ENCODE assay signal across 9 mouse cellular contexts in the genomic region with DNA sequence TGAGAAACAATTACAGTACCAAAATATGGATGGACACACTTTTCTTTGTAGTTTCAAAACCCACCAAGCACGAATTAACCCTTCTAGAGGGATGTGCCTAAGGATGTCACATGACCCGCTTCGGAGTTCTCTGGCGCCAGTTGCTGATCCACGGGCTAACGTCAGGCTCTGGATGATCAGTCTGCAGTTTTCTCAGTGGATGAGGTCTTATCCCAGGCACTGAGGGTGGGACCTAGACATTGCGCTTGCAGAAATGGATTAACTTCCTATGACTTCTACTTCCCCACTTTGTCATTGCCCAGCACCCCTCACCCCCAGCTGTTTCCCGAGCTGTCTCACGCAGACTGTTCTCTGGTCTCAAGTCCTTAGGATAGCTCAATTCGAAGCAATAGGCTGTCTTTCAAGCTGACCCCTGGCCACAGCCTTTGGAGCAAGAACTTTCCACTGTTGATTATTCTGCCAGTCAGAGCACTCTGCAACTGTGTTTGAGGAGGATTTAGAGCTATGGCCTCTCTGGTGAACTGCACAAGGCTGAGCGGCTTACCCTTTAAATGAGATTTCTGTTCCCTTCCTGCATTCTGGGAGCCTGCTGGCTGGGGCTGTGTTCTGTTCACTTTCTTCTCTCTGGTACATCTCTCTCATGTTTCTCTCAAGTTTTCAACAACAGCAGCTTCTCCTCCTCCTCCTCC. TPM values are rescaled to one million over a fixed set of nuclear protein-coding genes. Genes with fewer than 3 reads are reported as not detected.
DNase-seq lines count a peak whose midpoint lies in the region; ATAC-seq and TF ChIP-seq lines count a peak whose summit lies in the region.
"Had no signal": no experiment of that assay in that cellular context is flagged by ENCODE, and none has a peak within 500 bp of the region (broad histone marks: within the 10 kb centered on the region; RNA-seq: fewer than 3 reads in every experiment).

No protein-coding gene starts in this region.

- 10% methylated on average over 11 of the region's 11 CpGs for WGBS in thymus, adult 2 months
- 3% methylated on average over 11 of the region's 11 CpGs for WGBS in midbrain, embryonic 13.5 days

- H3K4me1 ChIP-seq in thymus, adult 2 months (replicated peaks; ENCODE audit: control insufficient read depth, insufficient read depth, low read length) = peaks cover 6% of the 10 kb centered on the region
- H3K4me1 ChIP-seq in midbrain, embryonic 13.5 days (replicated peaks) = peaks cover 6% of the 10 kb centered on the region

- DNase-seq in adrenal gland, adult (ENCODE audit: inconsistent age in 2 of 2, low spot score in 1 of 2) = peak; percentile 11 to 60
- DNase-seq in adrenal gland, postnatal 4 days (ENCODE audit: low spot score in 2 of 2) = no peak
- peak; percentile 5 for DNase-seq in thymus, adult 2 months
- no peak for DNase-seq in thymus, adult 18-20 months
- peak; percentile 33 for DNase-seq in hindlimb bud, embryonic 11.5 days (ENCODE audit: extremely low spot score, low read depth, low spot score)
- DNase-seq in gastrocnemius, postnatal 10 days = no peak
- no peak for DNase-seq in urinary bladder, postnatal 10 days (ENCODE audit: low spot score)

- H3K4me3 ChIP-seq in thymus, adult 2 months (ENCODE audit: control insufficient read depth, insufficient read depth, low read length) = peak overlapping the region; percentile 28; the same call in 1 of the 2 replicates
- H3K4me3 ChIP-seq in midbrain, embryonic 13.5 days (replicated peaks) = peak overlapping the region; percentile 25

- peaks cover 10% of the 10 kb centered on the region; the same call in 1 of the 2 replicates for H3K36me3 ChIP-seq in thymus, adult 2 months (ENCODE audit: control insufficient read depth, insufficient read depth, low read length)
- H3K36me3 ChIP-seq in midbrain, embryonic 13.5 days = peaks cover 19% of the 10 kb centered on the region

- H3K27ac ChIP-seq in thymus, adult 2 months (ENCODE audit: control insufficient read depth, insufficient read depth, low read length) = no peak overlapping the region
- no peak overlapping the region for H3K27ac ChIP-seq in midbrain, embryonic 13.5 days

- peak overlapping the region; percentile 57 for H3K4me2 ChIP-seq in midbrain, embryonic 13.5 days (replicated peaks)

- TF ChIP-seq CTCF in thymus, adult 2 months (IDR thresholded peaks at IDR 0.05; ENCODE audit: borderline replicate concordance, control insufficient read depth, extremely low read depth, insufficient read depth, low read length, poor library complexity) = no peak

- ATAC-seq in midbrain, embryonic 13.5 days = peak; percentile 90

- peak overlapping the region; percentile 60 for H3K9ac ChIP-seq in midbrain, embryonic 13.5 days (replicated peaks)

- TF ChIP-seq POLR2A in thymus, adult 2 months (IDR thresholded peaks at IDR 0.05; ENCODE audit: control insufficient read depth, extremely low read depth, insufficient read depth, low read length, poor library complexity) = no peak

- no peaks in the 10 kb centered on the region for H3K27me3 ChIP-seq in thymus, adult 2 months (ENCODE audit: control insufficient read depth, insufficient read depth, low read length)
- no peaks in the 10 kb centered on the region for H3K27me3 ChIP-seq in midbrain, embryonic 13.5 days

- H3K9me3 ChIP-seq in midbrain, embryonic 13.5 days = no peaks in the 10 kb centered on the region

RNA-seq across cellular contexts. Expression of a gene that starts 7.6 kb away (rescaled TPM):
- total RNA-seq in adrenal gland, postnatal 4 days (2021) = not detected
- 0.19 TPM in 1 of 2 replicates, not detected in the other for polyA plus RNA-seq in thymus, adult 2 months (2012; rRNA removed)
- not detected in 2 replicates for polyA plus RNA-seq in midbrain, embryonic 13.5 days (2015; fragmentation: Nextera tagmentation; extraction: Ambion mirVana)
- total RNA-seq in gastrocnemius, postnatal 10 days (2021) = not detected
- total RNA-seq: liver, adult 2 months had no signal
- polyA plus RNA-seq: liver, adult 2 months had no signal

RNA-seq across cellular contexts. Expression of a gene that starts 26.7 kb away (rescaled TPM):
- total RNA-seq in adrenal gland, postnatal 4 days (2021) = 1 to 10 TPM in 1 of 2 experiments, under 1 TPM in 1; 0.71 to 1.1 TPM
- polyA plus RNA-seq in thymus, adult 2 months (2012; rRNA removed) = 0.46 and 0.92 TPM in 2 replicates
- not detected in 2 replicates for polyA plus RNA-seq in midbrain, embryonic 13.5 days (2015; fragmentation: Nextera tagmentation; extraction: Ambion mirVana)
- 10 to 100 TPM; 15.2 to 16.8 TPM for total RNA-seq in gastrocnemius, postnatal 10 days (2021)
- total RNA-seq: liver, adult 2 months had no signal
- polyA plus RNA-seq: liver, adult 2 months had no signal

Comparison
In these comparisons a context has a peak if more than half of its experiments do, and no peak if none do; other contexts are left out.
1. DNase-seq: peak in adrenal gland, adult (2 of 2), thymus, adult 2 months (single experiment) and hindlimb bud, embryonic 11.5 days (single experiment); none in adrenal gland, postnatal 4 days (0 of 2), thymus, adult 18-20 months (0 of 2), gastrocnemius, postnatal 10 days (single experiment) and urinary bladder, postnatal 10 days (single experiment).
2. RNA of a gene that starts 26.7 kb away (total RNA-seq): 15.2 to 16.8 TPM in gastrocnemius, postnatal 10 days; 0.71 to 1.1 TPM in adrenal gland, postnatal 4 days; every median in the first group is over 4 times any median in the second.